Mouse (Mus musculus) liver, adult (tissue): Measurements from ENCODE around the gene Olfm1.

ENCODE experiments used
- GATA4 ChIP-seq: IDR thresholded peaks from 2 replicates; pipeline ENCODE4 v1.6.1; 2014; ENCODE audit warnings: mild to moderate bottlenecking, low read length; ENCODE audit not compliant: insufficient replicate concordance

The Olfm1 gene

DNA sequence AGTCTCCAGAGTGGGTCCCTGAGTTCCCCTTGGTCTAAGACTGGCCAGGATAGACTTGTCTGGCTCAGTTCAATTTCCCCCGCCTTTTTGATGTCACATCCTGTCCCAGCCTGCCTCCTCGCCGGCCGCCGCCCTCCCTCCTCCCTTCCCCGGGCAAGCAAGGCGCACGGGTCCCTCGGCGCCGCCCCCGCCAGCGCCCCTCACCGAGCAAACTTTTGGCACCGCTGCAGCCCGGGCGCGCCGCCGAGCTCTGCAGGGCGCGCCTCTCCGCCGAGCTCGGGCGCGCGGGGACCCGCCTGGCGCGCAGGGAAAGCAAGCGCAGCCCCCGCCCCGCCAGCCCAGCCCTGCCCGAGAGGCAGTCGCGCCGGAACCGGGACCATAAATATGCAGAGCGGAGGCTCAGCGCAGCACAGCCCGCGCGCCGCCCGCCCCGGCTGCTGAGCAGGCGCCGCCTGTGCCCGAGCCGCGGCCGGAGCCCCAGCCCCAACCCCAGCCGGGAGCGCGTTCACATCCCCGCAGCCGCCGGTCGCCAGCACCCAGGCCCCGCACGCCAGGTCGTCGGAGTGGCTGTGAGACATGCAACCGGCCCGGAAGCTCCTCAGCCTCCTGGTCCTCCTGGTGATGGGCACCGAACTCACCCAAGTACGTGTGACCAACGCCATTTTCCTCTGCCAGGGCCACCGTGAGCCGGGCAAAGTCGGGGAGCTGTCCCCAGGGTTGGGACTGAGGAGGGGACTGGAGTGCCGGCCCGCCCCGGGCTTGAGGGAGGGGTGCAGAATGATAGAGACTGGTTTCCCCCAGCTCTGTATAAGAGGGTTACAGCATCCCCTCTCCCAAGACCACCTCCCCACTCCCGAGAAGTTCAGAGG is at the start of gene Olfm1:
Gene Olfm1, plus strand, starts transcription at position 172 of the 869 bp plus-strand sequence.
- no peak for TF ChIP-seq GATA4

DNA sequence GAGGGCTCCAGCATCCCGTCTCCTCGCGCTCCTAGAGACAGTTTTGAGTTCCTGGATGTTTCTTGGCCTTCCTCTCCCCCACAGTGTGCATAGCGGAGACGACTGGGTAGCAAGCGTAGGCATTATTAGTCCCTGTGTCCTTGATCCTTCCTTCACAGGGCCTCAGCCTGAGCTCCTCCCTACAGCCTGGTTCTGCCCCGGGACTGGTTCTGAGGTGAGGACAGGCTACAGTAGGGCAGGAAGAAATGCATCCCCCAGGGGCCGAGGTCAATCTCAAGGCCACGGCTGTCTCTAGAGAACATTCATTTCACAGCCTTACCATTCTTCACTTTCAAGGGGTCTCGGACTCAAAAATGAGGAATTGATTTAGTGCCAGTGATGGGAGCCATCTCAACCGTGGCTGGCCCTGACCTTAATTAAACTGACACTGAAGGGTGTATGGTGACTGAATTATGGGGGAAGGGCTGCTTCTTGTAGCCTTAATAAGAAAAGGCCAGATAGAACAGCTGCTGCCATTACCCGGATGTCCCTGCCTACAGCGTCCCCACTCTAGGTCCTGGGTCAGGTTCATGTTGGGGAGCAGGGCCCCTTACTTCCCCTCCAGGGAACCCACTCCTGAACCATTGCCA is 49.3 kb upstream of the Olfm1 start:
- TF ChIP-seq GATA4: no peak

DNA sequence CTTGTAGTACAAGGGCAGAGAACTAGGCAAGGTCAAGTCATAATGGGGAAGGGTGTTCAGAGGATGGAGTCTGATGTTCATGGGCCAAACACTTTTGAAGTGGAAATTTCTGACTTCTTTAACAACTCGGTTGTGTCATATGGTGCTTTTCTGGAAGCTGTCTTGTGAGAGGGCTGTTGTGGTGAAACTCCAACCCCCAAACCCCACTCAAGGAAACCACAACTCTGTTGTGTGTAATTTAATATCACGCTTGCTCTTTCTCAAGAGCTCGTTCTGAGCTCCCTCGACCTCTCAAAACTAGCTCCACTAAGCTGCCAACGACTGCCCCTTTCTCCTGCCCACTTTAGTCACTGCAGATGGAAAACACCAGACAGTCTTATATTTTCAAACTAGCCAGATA is 47.1 kb upstream of the Olfm1 start:
- no peak for TF ChIP-seq GATA4

DNA sequence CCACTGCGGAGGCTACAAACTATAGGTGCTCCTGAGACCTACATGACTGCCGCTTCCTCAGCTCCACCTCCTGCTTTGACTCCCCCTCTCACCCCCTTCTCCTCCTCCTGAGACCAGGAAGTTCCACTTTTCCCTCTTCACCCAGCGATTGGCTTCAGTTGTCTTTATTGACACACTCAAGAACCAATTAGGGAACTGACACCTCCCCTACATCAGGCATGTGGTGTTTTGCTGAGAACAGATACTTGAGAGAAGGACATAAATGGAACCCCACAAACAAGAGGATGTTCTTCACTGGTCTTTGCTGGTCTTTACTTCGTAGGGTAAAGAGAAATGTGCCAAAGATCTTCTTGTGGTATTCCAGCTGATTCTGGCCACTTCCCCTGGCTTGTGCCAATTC is 46.6 kb upstream of the Olfm1 start:
- no peak for TF ChIP-seq GATA4

DNA sequence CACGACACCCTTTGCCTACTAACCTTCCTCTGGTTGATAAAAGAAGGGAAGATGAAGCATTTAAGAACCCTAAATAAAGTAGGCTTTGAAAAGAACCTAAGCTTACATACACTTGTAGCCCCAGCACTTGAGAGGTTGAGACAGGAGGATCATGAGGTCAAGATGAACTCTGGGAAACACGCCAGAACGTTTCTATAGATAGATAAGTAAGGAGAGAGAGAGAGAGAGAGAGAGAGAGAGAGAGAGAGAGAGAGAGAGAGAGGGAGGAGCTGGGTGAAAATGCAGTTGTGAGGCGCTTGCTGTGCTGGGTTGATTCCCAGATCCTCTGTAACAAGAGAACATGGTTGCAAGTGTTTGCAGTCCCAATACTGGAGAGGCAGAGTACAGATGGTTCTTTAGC is 46.1 kb upstream of the Olfm1 start:
- TF ChIP-seq GATA4: no peak

DNA sequence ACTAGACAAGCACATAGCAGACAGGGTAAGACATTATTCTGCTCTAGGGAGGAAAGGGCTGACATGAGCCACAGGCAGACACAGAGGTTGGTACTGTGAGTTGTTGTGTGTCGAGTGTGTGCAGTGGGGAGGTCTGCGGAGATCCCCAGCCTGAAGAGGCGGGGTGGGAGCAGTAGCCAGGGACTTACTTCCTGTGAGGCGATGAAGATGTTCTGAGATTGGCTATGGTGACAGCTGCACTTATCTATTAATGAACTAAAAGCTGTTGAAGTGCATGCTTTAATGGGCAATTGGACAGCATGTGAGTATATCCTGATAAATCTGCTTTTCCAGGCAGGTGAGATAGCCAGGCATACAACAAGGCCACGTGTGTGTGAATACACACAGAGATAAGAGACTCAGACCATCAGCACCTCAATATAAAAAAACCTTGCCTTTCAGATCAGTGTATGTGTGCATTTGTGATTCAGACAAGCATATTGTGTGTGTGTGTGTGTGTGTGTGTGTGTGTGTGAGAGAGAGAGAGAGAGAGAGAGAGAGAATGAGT is 45.5 kb upstream of the Olfm1 start:
- no peak for TF ChIP-seq GATA4

DNA sequence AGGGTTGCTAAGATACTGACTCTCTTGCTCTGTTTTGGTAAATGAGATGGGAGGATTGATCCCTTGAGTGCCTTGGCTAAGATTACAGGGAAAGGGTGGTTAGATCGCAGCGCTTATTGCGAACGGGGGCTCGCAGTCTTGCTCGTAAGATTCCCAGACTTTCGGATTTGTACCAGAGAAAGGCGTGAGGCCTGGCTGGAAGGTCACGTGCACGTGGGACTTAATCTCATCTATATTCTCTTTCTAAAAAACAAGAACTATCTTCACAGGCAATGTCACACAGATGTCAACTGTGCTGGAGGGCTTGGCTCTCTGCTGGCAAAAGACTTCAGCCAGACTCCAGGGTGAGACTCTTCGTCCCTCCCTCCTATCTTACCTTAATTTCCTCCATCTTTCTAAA is 43.1 kb upstream of the Olfm1 start:
- no peak for TF ChIP-seq GATA4

DNA sequence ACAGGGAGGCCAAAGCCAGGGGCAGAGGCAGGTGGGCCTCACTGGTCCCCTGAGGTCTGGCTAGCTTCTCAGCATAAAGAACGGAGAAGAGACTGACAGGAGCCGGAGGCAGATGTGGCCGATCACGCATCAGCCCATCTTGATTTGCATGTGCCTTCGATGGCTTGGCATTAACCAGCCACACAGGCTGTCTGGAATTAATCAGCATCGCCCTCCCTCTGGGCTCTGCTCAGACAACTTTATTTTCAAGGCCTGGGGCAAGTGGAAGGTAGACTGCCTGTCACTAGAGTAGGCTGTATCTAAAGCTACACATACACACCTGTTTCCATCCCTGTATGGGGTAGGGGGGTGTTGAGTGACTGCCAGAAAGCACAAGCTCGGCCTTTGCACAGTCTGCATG is 32.2 kb upstream of the Olfm1 start:
- no peak for TF ChIP-seq GATA4

DNA sequence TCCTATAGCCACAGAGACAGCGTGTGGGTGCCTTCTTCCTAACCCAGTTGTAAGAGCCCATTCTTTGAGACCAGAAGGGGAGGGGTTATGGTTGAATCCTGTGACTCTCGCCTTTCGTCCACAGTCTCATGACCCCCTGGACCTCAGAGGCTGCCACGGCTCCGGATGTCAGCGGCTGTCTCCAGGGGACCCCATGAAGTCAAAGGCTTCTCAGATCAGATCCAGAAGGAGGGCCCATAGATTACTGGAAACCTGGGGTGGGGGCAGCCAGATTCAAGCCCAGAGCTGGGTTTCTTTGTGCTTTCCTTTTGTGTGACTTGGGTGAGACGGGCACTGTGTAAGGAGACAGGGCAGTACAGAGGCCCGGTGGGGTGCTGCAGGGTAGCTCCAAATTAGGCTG is 27.2 kb upstream of the Olfm1 start:
- no peak for TF ChIP-seq GATA4

DNA sequence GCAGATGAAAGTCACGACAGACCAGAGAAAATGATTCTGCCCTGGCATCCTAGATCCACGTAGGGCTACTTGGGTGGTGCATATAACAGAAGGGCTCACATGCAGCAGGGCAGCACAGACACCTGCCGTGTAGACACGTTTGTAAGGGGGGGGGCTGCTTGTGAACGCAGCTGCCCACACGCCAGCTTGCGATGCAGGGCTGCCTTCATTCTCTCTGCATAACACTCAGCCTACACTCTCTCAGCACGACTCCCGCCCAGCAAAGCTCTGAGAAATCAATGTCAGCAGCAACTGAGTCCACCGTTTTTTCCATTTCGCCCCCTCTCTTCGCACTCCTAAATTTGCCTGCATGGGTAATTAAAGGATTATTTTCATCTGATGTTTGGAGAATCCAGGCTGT is 23.5 kb upstream of the Olfm1 start:
- TF ChIP-seq GATA4: no peak

DNA sequence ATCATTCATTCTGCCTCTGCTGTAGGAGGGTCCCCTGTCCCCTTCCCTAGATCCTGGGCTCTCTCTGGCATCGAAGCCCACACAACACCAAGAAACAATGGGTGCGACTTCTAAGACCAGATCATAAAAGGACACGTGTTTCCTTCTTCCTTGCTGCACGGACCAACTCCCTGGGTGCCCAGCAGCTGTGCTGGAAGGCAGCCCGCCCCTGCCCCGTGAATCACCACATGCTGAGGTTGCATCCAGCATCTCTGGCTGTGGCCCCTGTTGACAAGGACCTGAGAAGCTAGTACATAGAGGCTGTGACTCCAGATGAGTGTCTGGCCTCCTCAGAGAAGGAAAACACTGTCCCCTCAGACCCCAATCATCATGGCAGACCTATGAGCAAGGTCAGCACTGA is 20.8 kb upstream of the Olfm1 start:
- no peak for TF ChIP-seq GATA4

DNA sequence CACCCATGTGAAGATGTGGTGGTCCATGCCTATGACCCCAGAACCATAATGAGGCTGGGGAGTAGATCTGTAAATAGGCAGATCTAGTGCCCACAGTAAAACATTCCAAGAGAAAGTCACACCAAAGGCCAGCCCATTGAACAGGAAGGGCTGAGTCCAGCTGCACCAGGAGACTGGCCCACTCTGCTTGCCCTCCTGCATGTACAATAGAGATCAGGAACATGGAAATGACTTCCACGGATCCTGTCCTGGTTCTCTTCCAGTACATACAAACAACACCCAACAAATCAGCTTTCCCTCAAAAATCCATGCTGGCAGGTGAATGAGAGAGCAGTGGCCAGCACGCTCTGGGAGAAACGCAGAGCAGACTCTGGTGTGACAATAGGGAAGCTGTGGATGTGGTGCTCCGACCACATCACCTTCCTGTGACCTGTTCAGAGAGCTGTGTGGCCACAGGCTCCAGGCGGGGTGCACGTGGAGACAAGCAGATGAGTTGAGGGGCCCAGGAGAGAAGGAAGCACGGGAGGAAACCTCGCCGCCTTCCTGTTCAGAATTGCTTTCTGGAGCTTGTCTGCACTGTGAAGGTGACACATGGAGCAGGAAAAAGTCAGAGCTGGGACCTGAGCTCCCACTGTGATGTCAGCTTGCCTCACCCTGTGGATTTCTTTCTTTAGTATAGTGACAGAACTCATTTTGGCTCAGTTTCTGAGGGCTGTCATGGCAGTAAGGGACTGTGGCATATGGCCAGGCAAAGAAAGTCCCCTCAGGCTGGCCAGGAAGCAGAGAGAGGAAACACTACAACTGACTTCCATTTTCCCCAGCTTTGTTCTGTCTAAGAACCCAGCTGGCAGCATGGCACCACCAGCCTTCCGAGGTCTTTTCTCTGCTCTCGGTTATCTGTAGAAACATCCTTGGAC is 19.3 kb upstream of the Olfm1 start:
- TF ChIP-seq GATA4: no peak

DNA sequence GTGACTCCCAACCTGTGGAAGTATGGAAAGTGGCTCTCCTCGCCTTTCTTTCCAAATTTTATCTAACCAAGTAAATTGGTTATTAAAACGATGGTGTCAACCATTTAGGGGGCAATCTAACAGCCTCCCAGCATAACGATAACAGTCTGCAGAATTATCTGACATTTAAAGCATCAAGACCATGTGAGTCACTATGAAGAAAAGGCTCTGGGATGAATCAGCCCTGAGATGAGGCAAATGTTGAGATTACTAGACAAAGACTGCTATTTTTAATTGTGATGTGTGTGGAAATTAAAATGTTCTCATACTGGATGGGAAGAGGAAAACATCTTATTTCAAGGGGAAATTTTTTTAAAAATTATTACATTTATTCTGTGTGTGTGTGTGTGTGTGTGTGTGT is 18.4 kb upstream of the Olfm1 start:
- no peak for TF ChIP-seq GATA4

DNA sequence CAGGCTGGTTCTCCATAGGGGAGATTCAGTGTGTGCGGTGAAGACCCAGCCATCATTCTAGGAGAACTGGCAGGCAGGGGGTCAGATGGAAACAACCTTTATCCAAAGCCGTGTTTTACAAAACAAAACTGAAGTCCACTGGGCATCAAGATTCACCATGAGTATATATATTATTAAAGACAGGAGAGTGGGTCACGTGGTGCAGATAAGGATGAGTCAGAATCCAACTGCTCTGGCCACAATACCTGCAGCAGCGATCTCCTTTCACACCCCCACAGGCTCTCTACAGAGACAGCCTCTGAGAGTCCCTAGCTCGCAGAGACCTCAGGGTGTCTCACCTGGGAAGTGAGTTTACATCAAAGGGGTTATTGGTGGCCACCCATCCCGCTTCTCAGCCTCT is 14.2 kb upstream of the Olfm1 start:
- TF ChIP-seq GATA4: no peak

DNA sequence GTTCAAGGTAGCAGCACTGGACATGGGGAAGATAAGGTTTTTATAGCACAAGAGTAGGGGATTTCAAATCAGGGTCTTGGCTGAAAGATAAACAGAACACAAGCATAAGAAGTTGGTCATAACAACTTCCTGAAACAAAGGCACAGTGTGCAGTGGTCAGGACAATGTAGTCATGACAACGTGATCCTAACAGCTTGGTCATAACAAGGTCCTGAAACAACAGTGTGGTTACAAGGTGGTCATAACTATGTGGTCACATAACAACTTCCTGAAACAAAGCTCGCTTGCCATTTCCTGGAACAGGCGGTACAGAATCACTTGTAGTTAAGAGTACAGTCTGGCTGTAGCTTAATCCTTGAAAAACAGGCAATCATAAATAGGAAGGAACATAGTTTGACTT is 12.7 kb upstream of the Olfm1 start:
- TF ChIP-seq GATA4: no peak
